In the genomic region with DNA sequence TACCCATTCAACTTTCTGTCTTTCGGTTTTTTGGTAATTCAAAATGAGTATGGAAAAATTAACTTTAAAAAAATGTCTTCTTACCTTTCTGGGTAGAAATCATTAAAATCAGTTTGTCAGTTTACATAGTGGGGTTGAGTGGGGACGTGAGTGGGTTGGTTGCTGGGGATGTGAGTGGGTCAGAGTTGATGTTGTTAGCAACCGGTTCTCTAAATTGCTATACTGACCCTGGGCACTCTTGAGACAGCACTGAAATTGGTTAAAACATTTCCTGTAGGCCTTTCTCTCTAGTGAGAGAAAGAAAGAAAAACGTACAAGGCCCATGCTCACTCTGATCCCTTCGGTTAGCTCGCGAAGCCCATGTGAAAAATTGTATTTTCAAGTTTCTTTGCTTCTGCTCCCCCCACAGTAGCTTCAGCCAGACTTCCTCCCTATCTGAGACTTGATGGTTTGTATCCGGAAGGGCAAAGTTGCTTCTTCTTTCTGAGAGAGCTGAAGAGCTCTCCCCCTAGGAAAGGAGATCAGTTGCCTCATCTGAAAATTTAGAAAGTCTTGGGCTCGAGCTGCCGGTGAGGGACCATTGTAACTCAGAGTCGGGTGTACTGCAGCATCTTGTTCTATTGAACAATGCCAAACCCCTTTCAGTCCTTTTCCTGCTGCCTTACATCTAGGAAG, we compare ENCODE assay signal across 20 mouse cellular contexts.
DNase-seq lines count a peak whose midpoint lies in the region; ATAC-seq and TF ChIP-seq lines count a peak whose summit lies in the region.
"Had no signal": no experiment of that assay in that cellular context is flagged by ENCODE, and none has a peak within 500 bp of the region (broad histone marks: within the 10 kb centered on the region; RNA-seq: fewer than 3 reads in every experiment).

No protein-coding gene starts in this region.

- TF ChIP-seq POLR2A in thymus, adult 2 months (IDR thresholded peaks at IDR 0.05; ENCODE audit: control insufficient read depth, extremely low read depth, insufficient read depth, low read length, poor library complexity), result no peak
- no peak for TF ChIP-seq POLR2A in bone marrow, adult 2 months (IDR thresholded peaks at IDR 0.05; ENCODE audit: borderline replicate concordance, control insufficient read depth, low read depth, low read length)

- DNase-seq in thymus, adult 2 months, result peak; percentile 3
- DNase-seq in thymus, adult 18-20 months, result no peak
- peak; percentile 55 for DNase-seq in induced T-regulatory cell, adult 2 months (ENCODE audit: low read depth)
- peak; percentile 46 for DNase-seq in splenic B cell, adult 2 months (ENCODE audit: low read depth, low spot score)
- no peak for DNase-seq in forebrain, embryonic 11.5 days (ENCODE audit: low spot score)
- no peak for DNase-seq in cerebellum, adult 11 months
- DNase-seq: cerebellum, adult 18-20 months; gastrocnemius, postnatal 10 days; kidney, adult 9 months; lung, postnatal 14 days; right cerebral cortex, postnatal 4 days had no signal

- no peak overlapping the region for H3K4me2 ChIP-seq in forebrain, embryonic 11.5 days (ENCODE audit: low read depth, low read length, severe bottlenecking)
- H3K4me2 ChIP-seq: heart, embryonic 11.5 days; limb, embryonic 12.5 days; neural tube, embryonic 12.5 days had no signal

- 28% methylated on average over 11 of the region's 11 CpGs for WGBS in thymus, adult 2 months
- 35% methylated on average over 11 of the region's 11 CpGs for WGBS in bone marrow, adult 2 months
- 77% methylated on average over 11 of the region's 11 CpGs for WGBS in forebrain, embryonic 11.5 days

- H3K9me3 ChIP-seq in forebrain, embryonic 11.5 days (ENCODE audit: control insufficient read depth, low read length), result no peaks in the 10 kb centered on the region
- H3K9me3 ChIP-seq: limb, embryonic 12.5 days; neural tube, embryonic 12.5 days had no signal

- no peak overlapping the region for H3K9ac ChIP-seq in forebrain, embryonic 11.5 days (ENCODE audit: low read length)
- H3K9ac ChIP-seq: limb, embryonic 12.5 days; liver, embryonic 14.5 days; neural tube, embryonic 12.5 days had no signal

- no peak for ATAC-seq in forebrain, embryonic 11.5 days (replicated peaks; ENCODE audit: low FRiP score)
- ATAC-seq: forebrain, embryonic 16.5 days; midbrain, embryonic 16.5 days; Patski had no signal

- H3K4me3 ChIP-seq in thymus, adult 2 months (ENCODE audit: control insufficient read depth, insufficient read depth, low read length), result no peak overlapping the region
- no peak overlapping the region for H3K4me3 ChIP-seq in bone marrow, adult 2 months (replicated peaks; ENCODE audit: control insufficient read depth, low read depth, low read length)
- H3K4me3 ChIP-seq in forebrain, embryonic 11.5 days (ENCODE audit: low read depth, low read length), result no peak overlapping the region
- H3K4me3 ChIP-seq: limb, embryonic 12.5 days; neural tube, embryonic 12.5 days had no signal

- peaks cover 8% of the 10 kb centered on the region for H3K4me1 ChIP-seq in thymus, adult 2 months (replicated peaks; ENCODE audit: control insufficient read depth, insufficient read depth, low read length)
- H3K4me1 ChIP-seq in bone marrow, adult 2 months (ENCODE audit: control insufficient read depth, insufficient read depth, low read length), result no peaks in the 10 kb centered on the region; the same call in 1 of the 2 replicates
- no peaks in the 10 kb centered on the region for H3K4me1 ChIP-seq in forebrain, embryonic 11.5 days (replicated peaks; ENCODE audit: control insufficient read depth, insufficient read depth, low read length)
- H3K4me1 ChIP-seq: limb, embryonic 12.5 days; neural tube, embryonic 12.5 days had no signal

- no peaks in the 10 kb centered on the region for H3K27me3 ChIP-seq in thymus, adult 2 months (ENCODE audit: control insufficient read depth, insufficient read depth, low read length)
- H3K27me3 ChIP-seq in splenic B cell, adult 2 months (ENCODE audit: control insufficient read depth, insufficient read depth, low read length, poor library complexity, severe bottlenecking), result no peaks in the 10 kb centered on the region
- peaks cover 6% of the 10 kb centered on the region; the same call in 1 of the 2 replicates for H3K27me3 ChIP-seq in forebrain, embryonic 11.5 days (ENCODE audit: control insufficient read depth, insufficient read depth, low read length)
- H3K27me3 ChIP-seq: neural tube, embryonic 12.5 days had no signal

- H3K27ac ChIP-seq in thymus, adult 2 months (ENCODE audit: control insufficient read depth, insufficient read depth, low read length), result peak overlapping the region; percentile 79
- H3K27ac ChIP-seq in bone marrow, adult 2 months (ENCODE audit: control insufficient read depth, insufficient read depth, low read depth, low read length, poor library complexity), result peak overlapping the region; percentile 48; the same call in 1 of the 2 replicates
- H3K27ac ChIP-seq in forebrain, embryonic 11.5 days (ENCODE audit: low read depth, low read length), result no peak overlapping the region
- H3K27ac ChIP-seq: limb, embryonic 12.5 days; liver, embryonic 14.5 days; neural tube, embryonic 12.5 days; stomach, postnatal 0 days had no signal

- no peak for TF ChIP-seq CTCF in thymus, adult 2 months (IDR thresholded peaks at IDR 0.05; ENCODE audit: borderline replicate concordance, control insufficient read depth, extremely low read depth, insufficient read depth, low read length, poor library complexity)
- no peak for TF ChIP-seq CTCF in bone marrow, adult 2 months (IDR thresholded peaks at IDR 0.05; ENCODE audit: control insufficient read depth, insufficient read depth, low read length)

- H3K36me3 ChIP-seq in thymus, adult 2 months (ENCODE audit: control insufficient read depth, insufficient read depth, low read length), result no peaks in the 10 kb centered on the region
- no peaks in the 10 kb centered on the region for H3K36me3 ChIP-seq in splenic B cell, adult 2 months (ENCODE audit: control insufficient read depth, insufficient read depth, low read length, poor library complexity, severe bottlenecking)
- H3K36me3 ChIP-seq in forebrain, embryonic 11.5 days (ENCODE audit: control insufficient read depth, insufficient read depth, low read length), result no peaks in the 10 kb centered on the region
- H3K36me3 ChIP-seq: limb, embryonic 12.5 days; neural tube, embryonic 12.5 days had no signal

Comparison
In these comparisons a context has a peak if more than half of its experiments do, and no peak if none do; other contexts are left out.
1. DNase-seq: peak in thymus, adult 2 months (single experiment), induced T-regulatory cell, adult 2 months (single experiment) and splenic B cell, adult 2 months (single experiment); none in thymus, adult 18-20 months (0 of 2), forebrain, embryonic 11.5 days (single experiment) and cerebellum, adult 11 months (single experiment).